Mouse (Mus musculus) ES-Bruce4 (cell line): ENCODE measurements at regions not wholly inside any gene's neighbourhood (a gene's known extent, or its start where the extent isn't known, plus 50 kb on each side); places are given as distances from the start of the nearest gene placed in this dataset.

Experiments
- CTCF ChIP-seq: IDR thresholded peaks from one replicate; pipeline ENCODE4 v1.8.1; 2011; ENCODE audit warnings: low read depth, low read length
- POLR2A ChIP-seq: IDR thresholded peaks from one replicate; pipeline ENCODE4 v1.8.1; 2011; ENCODE audit warnings: low read length; ENCODE audit not compliant: insufficient read depth

DNA sequence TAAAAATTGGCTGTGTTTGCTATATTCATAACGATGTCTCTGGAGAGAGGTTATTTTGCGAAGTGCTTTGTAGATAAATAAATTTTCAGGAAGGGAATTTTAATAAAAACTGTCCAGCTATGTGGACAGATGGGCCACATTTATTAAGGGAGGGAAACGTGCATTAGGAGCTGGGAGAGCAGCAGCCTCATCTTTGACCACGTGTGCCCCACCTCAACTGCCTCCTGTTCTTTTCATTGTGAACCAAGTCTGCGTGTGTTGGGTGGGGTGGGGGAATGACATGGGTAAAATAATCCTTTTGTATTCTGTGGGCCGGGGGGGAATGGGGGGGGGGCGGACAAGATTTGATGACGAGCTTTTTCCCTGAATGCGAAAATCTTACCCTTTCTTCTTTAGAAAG lies 152.6 kb downstream of the Otol1 start:
- no peak for TF ChIP-seq CTCF
- TF ChIP-seq POLR2A, result no peak
